In the genomic region with DNA sequence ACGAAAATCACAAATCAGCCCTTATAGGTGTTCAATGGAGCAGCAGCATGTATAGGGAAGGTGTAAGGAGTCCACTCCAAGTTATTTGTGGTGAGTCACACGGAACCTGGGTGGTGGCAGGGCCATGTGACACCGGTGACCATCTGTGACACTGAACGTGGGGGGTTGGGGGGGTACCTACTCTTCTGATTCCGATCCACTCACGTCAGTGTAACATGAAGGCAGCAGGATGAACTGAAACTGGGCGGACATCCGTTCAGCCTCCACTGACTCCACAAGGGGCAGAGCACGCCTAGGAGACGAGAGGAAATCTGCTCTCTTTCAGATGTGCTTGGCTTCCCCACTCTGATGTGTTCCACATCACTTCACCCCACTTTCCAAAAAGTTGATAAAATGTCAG, we compare ENCODE assay signal across 13 mouse cellular contexts. TPM values are rescaled to one million over a fixed set of nuclear protein-coding genes. Genes with fewer than 3 reads are reported as not detected.
DNase-seq lines count a peak whose midpoint lies in the region; ATAC-seq and TF ChIP-seq lines count a peak whose summit lies in the region.
"Had no signal": no experiment of that assay in that cellular context is flagged by ENCODE, and none has a peak within 500 bp of the region (broad histone marks: within the 10 kb centered on the region; RNA-seq: fewer than 3 reads in every experiment).

No protein-coding gene starts in this region.

- no peak for TF ChIP-seq POLR2A in cerebellum, adult 2 months (IDR thresholded peaks at IDR 0.05; ENCODE audit: borderline replicate concordance, insufficient read depth, low read length)

- H3K27me3 ChIP-seq in midbrain, postnatal 0 days (ENCODE audit: insufficient read depth, low read length): no peaks in the 10 kb centered on the region
- no peaks in the 10 kb centered on the region for H3K27me3 ChIP-seq in midbrain, embryonic 15.5 days (replicated peaks)
- no peaks in the 10 kb centered on the region for H3K27me3 ChIP-seq in cerebellum, adult 2 months (ENCODE audit: control insufficient read depth, insufficient read depth, low read length)
- H3K27me3 ChIP-seq in forebrain, embryonic 14.5 days (replicated peaks; ENCODE audit: control insufficient read depth, insufficient read depth, low read length): no peaks in the 10 kb centered on the region
- H3K27me3 ChIP-seq: embryonic facial prominence, embryonic 15.5 days had no signal

- H3K4me1 ChIP-seq in midbrain, postnatal 0 days (ENCODE audit: insufficient read depth, low read length): no peaks in the 10 kb centered on the region
- peaks cover 15% of the 10 kb centered on the region for H3K4me1 ChIP-seq in midbrain, embryonic 15.5 days
- H3K4me1 ChIP-seq in cerebellum, adult 2 months (ENCODE audit: control insufficient read depth, insufficient read depth, low read length): peaks cover 10% of the 10 kb centered on the region
- peaks cover 29% of the 10 kb centered on the region for H3K4me1 ChIP-seq in forebrain, embryonic 14.5 days (ENCODE audit: control insufficient read depth, insufficient read depth, low read length)

- no peaks in the 10 kb centered on the region for H3K36me3 ChIP-seq in midbrain, postnatal 0 days (ENCODE audit: insufficient read depth, low read length)
- no peaks in the 10 kb centered on the region for H3K36me3 ChIP-seq in midbrain, embryonic 15.5 days (replicated peaks)
- no peaks in the 10 kb centered on the region for H3K36me3 ChIP-seq in forebrain, embryonic 14.5 days (ENCODE audit: control insufficient read depth, insufficient read depth, low read length)
- H3K36me3 ChIP-seq: embryonic facial prominence, embryonic 15.5 days had no signal

- WGBS in midbrain, postnatal 0 days: 84% methylated on average over 10 of the region's 10 CpGs
- WGBS in midbrain, embryonic 15.5 days: 68% methylated on average over 10 of the region's 10 CpGs
- 13% methylated on average over 10 of the region's 10 CpGs for WGBS in cerebellum, adult 2 months
- WGBS in forebrain, embryonic 14.5 days: 66% methylated on average over 10 of the region's 10 CpGs

- intact Hi-C loops in left cerebral cortex, postnatal 25 days (cut with DNase I): no loop called here

- H3K4me3 ChIP-seq in midbrain, postnatal 0 days (ENCODE audit: low read depth, low read length): no peak overlapping the region
- no peak overlapping the region for H3K4me3 ChIP-seq in midbrain, embryonic 15.5 days
- peak overlapping the region; percentile 11 for H3K4me3 ChIP-seq in cerebellum, adult 2 months (replicated peaks; ENCODE audit: insufficient read depth, low read depth, low read length)
- no peak overlapping the region for H3K4me3 ChIP-seq in forebrain, embryonic 14.5 days (ENCODE audit: low read depth, low read length)
- H3K4me3 ChIP-seq: embryonic facial prominence, embryonic 15.5 days had no signal

- H3K4me2 ChIP-seq in midbrain, postnatal 0 days (ENCODE audit: low read depth, low read length, poor library complexity, severe bottlenecking): no peak overlapping the region
- no peak overlapping the region for H3K4me2 ChIP-seq in midbrain, embryonic 15.5 days
- no peak overlapping the region for H3K4me2 ChIP-seq in forebrain, embryonic 14.5 days (ENCODE audit: low read length)
- H3K4me2 ChIP-seq: embryonic facial prominence, embryonic 15.5 days; liver, embryonic 11.5 days had no signal

- DNase-seq in midbrain, postnatal 0 days (ENCODE audit: low spot score): peak; percentile 41
- peak; percentile 62 to 83 for DNase-seq in cerebellum, adult 2 months
- DNase-seq in forebrain, embryonic 14.5 days (ENCODE audit: low spot score): peak; percentile 36
- DNase-seq in ovary, adult 18-20 months (ENCODE audit: low spot score): no peak
- DNase-seq in urinary bladder, postnatal 4 days (ENCODE audit: low spot score in 2 of 2): no peak
- no peak for DNase-seq in left cerebral cortex, postnatal 25 days (ENCODE audit: low spot score in 2 of 2)
- DNase-seq: gastrocnemius, postnatal 36 days; heart, postnatal 10 days; kidney, adult 8-10 months had no signal

- no peak for ATAC-seq in midbrain, postnatal 0 days (ENCODE audit: low FRiP score)
- ATAC-seq in midbrain, embryonic 15.5 days (replicated peaks): no peak
- ATAC-seq in forebrain, embryonic 14.5 days: peak; percentile 26
- ATAC-seq in megakaryocyte-erythroid progenitor cell, adult 5-6 weeks (replicated peaks; ENCODE audit: low FRiP score, low TSS enrichment, poor library complexity, severe bottlenecking): 0 out of 2 replicates have a peak, but pooled peaks have one; percentile 17

- H3K9me3 ChIP-seq in midbrain, postnatal 0 days (ENCODE audit: low read length): no peaks in the 10 kb centered on the region
- no peaks in the 10 kb centered on the region for H3K9me3 ChIP-seq in midbrain, embryonic 15.5 days
- H3K9me3 ChIP-seq in forebrain, embryonic 14.5 days (replicated peaks; ENCODE audit: control insufficient read depth, low read length): no peaks in the 10 kb centered on the region
- H3K9me3 ChIP-seq: embryonic facial prominence, embryonic 15.5 days had no signal

- no peak overlapping the region for H3K27ac ChIP-seq in midbrain, postnatal 0 days (ENCODE audit: low read depth, low read length)
- no peak overlapping the region for H3K27ac ChIP-seq in midbrain, embryonic 15.5 days
- peak overlapping the region; percentile 27; the same call in 1 of the 2 replicates for H3K27ac ChIP-seq in cerebellum, adult 2 months (ENCODE audit: insufficient read depth, low read length)
- H3K27ac ChIP-seq in forebrain, embryonic 14.5 days (ENCODE audit: low read depth, low read length): peak overlapping the region; percentile 58; the same call in 1 of the 2 replicates
- H3K27ac ChIP-seq: embryonic facial prominence, embryonic 15.5 days had no signal

- no peak overlapping the region for H3K9ac ChIP-seq in midbrain, postnatal 0 days (replicated peaks; ENCODE audit: low read length, poor library complexity, severe bottlenecking)
- no peak overlapping the region for H3K9ac ChIP-seq in midbrain, embryonic 15.5 days
- no peak overlapping the region for H3K9ac ChIP-seq in forebrain, embryonic 14.5 days (ENCODE audit: low read length)
- H3K9ac ChIP-seq: embryonic facial prominence, embryonic 15.5 days had no signal

- TF ChIP-seq CTCF in midbrain, postnatal 0 days (IDR thresholded peaks at IDR 0.05): no peak
- TF ChIP-seq CTCF in cerebellum, adult 2 months (IDR thresholded peaks at IDR 0.05; ENCODE audit: borderline replicate concordance, insufficient read depth, low read depth, low read length): peak; percentile 27; the same call in 1 of the 2 replicates

RNA-seq across cellular contexts. Expression of gene Rwdd3, which starts 11.9 kb away (rescaled TPM):
- total RNA-seq in midbrain, postnatal 0 days (2014; rRNA removed): 5.6 and 11.3 TPM in 2 replicates
- 10.0 and 10.2 TPM in 2 replicates for polyA plus RNA-seq in midbrain, postnatal 0 days (2015; fragmentation: Nextera tagmentation; extraction: Ambion mirVana)
- 4.4 and 5.3 TPM in 2 replicates for polyA plus RNA-seq in midbrain, embryonic 15.5 days (2015; fragmentation: Nextera tagmentation; extraction: Ambion mirVana)
- 5.2 and 5.4 TPM in 2 replicates for polyA plus RNA-seq in cerebellum, adult 2 months (2012; rRNA removed)
- 24.0 and 24.7 TPM in 2 replicates for polyA plus RNA-seq in forebrain, embryonic 14.5 days (2014; fragmentation: Nextera tagmentation; extraction: Ambion mirVana)
- total RNA-seq in megakaryocyte-erythroid progenitor cell, adult 5-6 weeks (2014; fragmentation: Nextera tagmentation): 4.4 and 9.6 TPM in 2 replicates
- 11.5 and 26.4 TPM in 2 replicates for total RNA-seq in megakaryocyte-erythroid progenitor cell, adult 5-6 weeks (2017)
- 10 to 100 TPM; 13.9 to 14.1 TPM for total RNA-seq in left cerebral cortex, postnatal 25 days (2021)

Comparison
In these comparisons a context has a peak if more than half of its experiments do, and no peak if none do; other contexts are left out.
1. ATAC-seq: peak in forebrain, embryonic 14.5 days (single experiment) and megakaryocyte-erythroid progenitor cell, adult 5-6 weeks (single experiment); none in midbrain, postnatal 0 days (single experiment) and midbrain, embryonic 15.5 days (single experiment).
2. DNase-seq: peak in midbrain, postnatal 0 days (single experiment), cerebellum, adult 2 months (2 of 2) and forebrain, embryonic 14.5 days (single experiment); none in ovary, adult 18-20 months (single experiment), urinary bladder, postnatal 4 days (0 of 2) and left cerebral cortex, postnatal 25 days (0 of 2).
3. H3K27ac ChIP-seq: peak in cerebellum, adult 2 months (single experiment) and forebrain, embryonic 14.5 days (single experiment); none in midbrain, postnatal 0 days (single experiment) and midbrain, embryonic 15.5 days (single experiment).